Mouse (Mus musculus) brown adipose tissue, adult 24 weeks (tissue): Measurements from ENCODE around the gene Slc46a1. TPM values are rescaled to one million over a fixed set of nuclear protein-coding genes. Genes with fewer than 3 reads are reported as not detected.

Source experiments
- H3K27ac ChIP-seq: fragments of 200-500 bp; replicated peaks from 2 replicates; pipeline ENCODE4 v1.5.1; 2012; ENCODE audit warnings: low read depth, mild to moderate bottlenecking, low read length
- H3K4me1 ChIP-seq: fragments of 200-500 bp; 2 replicates; pipeline ENCODE4 v1.6.1; 2012; ENCODE audit warnings: low read length, mixed read lengths; ENCODE audit not compliant: control insufficient read depth, insufficient read depth, insufficient read length
- H3K4me3 ChIP-seq: fragments of 200-500 bp; 2 replicates; pipeline ENCODE4 v1.5.1; 2012; ENCODE audit warnings: low read depth, mild to moderate bottlenecking, low read length, moderate library complexity; ENCODE audit not compliant: insufficient read depth
- polyA plus RNA-seq: library from polyadenylated mRNA; stranded (reverse); fragments of >200 nt; gene quantifications from 2 replicates; pipeline ENCODE4 v1.2.4, GENCODE M21; 2012; ENCODE audit not compliant: missing spikeins, insufficient read depth, insufficient read length

Slc46a1 gene
- polyA plus RNA-seq, 1 experiment: 9.2 TPM

DNA sequence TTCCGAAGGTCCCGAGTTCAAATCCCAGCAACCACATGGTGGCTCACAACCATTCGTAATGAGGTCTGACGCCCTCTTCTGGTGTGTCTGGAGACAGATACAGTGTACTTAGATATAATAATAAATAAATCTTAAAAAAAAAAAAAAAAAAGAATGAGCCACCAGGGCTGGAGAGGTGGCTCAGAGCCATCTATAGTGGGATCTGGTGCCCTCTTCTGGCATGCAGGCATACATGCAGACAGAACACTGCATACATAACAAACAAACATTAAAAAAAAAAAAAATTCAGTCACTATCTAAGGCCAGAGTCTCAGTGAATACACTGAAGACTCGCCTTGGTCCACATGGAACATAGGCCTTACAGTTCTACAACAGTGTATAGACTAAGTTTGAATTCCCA, 43.7 kb downstream of the Slc46a1 start:
- Histone ChIP-seq H3K4me1 (no peaks in the 10 kb centered on the region), H3K4me3 (no peak overlapping the region), H3K27ac (no peak overlapping the region)

DNA sequence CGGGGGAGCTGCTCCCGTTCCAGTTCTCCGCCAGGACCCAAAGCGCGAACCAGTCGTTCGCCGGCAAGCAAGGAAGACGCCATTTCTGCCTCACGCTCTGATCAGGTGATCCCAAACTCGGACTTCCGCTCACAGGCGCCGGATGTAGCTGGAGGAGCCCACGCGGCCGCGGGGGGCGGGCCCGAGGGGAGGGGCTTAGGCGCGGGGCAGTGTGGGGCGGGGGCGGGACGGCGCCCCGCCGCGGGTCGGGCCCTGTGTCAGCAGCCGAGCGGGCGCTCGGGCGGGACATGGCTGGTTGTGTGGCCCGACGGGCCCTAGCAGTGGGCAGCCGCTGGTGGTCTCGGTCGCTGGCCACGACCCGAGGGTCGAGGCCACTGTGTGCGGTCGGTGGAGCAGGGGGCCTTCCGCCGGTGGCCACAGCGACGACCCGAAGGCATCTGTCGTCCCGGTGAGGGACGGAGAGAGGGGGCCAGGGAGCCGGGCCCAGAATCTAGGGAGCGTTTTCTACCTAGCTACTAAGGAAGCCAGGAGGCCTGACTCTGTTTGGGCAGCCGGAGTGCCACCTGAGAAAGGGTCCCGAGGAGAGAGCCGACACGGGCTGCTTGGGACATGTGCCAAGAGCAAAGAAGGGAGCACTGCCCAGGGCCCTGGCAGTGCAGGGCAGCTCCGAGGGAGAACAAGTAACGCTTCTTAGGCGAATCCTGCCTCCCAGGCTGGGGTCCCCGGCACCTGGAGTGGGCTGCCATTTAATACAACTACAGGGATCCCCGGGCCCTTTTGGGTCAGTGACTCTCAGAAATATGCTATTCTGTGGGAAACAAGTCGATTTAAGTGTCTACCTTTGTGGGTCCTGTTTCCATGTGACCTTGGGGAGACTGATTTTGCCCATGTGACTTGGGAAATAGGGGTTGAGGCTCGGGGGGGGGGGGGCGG, 46.8 kb downstream of the Slc46a1 start, which contains the start of the genes Tmem199 and Poldip2:
TSS of gene Tmem199 (minus strand) at position 148 of the 933 bp plus-strand sequence.
TSS of gene Poldip2 (plus strand) at position 169 of the 933 bp plus-strand sequence.
- Histone ChIP-seq H3K27ac (peak within 1 kb of the TSS; percentile 86), H3K4me1 (no peaks in the 10 kb centered on the region), H3K4me3 (peak within 1 kb of the TSS; percentile 99)

DNA sequence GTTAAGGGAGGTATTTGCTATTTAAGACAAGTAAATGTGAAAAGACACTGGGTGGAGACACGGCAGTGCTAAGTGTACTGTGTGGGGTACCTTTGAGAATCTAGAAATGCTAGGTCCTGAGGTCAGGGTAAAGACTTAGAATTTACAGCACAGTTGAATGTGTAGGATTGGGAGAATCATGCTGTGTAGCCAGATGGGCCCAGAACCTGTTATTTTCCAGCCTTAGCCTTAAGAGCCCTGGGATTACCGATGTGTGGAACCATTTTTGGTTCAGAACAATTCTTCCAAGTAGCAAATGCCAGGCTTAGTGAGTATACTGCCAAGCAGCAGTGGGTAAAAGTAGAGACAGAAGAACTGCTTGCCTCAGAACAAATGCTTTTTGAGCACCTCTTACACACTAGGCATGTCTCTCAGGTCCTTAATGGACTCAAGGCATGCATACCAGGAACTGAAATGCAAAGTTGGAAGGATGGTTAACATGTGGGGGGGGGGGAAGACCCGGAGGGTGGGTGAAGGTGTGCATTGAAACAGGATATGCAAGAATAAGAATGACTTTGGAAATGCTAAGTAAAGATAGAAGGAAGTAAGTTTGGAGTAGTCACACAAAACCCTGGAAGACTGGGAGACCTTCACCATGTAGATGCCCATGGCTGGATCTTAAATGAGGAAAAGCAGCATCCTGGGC, 47.8 kb downstream of the Slc46a1 start:
- no peak overlapping the region; the same call in 1 of the 2 replicates for H3K4me3 ChIP-seq
- H3K4me1 ChIP-seq: no peaks in the 10 kb centered on the region
- no peak overlapping the region for H3K27ac ChIP-seq

DNA sequence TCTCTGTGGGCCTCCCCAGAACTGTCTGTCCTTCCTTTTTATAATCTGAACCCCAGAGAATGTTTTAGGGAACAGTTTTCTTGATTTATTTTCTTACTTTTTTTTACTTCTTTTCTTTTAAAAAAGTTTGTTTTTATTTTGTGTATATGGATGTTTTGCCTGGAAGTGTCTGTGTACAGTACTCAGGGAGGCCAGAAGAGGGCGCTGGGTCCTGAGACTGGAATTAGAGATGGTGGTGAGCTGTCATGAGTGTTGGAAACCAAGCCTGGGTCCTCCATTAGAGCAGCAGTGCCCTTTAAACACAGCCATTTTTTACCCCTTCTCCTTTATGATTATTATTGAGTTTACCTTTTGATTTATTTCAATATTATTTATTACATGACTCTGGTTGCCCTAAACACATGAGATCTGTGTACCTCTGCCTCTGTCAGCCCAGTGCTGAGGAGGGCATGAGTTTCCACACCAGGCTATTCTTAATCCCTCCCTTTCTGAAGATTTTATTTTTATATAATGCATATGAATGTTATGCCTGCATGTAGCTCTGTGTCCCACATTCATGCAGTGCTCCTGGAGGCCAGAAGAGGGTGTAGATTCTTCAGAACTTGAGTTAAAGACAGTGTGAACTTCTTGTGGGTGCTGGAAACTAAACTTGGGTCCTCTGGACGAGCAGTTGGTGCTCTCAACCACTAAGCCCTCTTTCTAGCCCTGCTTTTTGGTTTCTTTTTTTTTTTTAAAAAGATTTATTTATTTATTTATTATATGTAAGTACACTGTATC, 50.2 kb downstream of the Slc46a1 start:
- no peaks in the 10 kb centered on the region for H3K4me1 ChIP-seq
- no peak overlapping the region for H3K27ac ChIP-seq
- no peak overlapping the region for H3K4me3 ChIP-seq

DNA sequence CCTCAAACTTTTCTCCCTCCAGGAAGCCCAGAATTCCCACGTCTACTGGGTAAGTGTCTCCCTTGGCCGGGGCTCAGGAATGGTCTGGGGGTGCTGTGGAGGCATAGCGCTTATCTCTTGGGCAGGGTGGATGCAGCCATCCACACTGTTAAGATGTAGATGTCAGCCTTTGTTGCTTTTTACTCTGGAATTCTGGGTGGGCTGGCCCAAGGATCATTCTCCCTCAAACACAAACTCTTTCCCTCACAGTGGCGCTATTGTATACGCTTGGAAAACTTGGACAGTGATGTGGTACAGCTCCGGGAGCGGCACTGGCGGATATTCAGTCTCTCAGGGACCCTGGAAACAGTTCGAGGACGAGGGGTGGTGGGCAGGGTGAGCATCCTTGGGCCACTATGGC, 53.4 kb downstream of the Slc46a1 start:
- no peaks in the 10 kb centered on the region for H3K4me1 ChIP-seq
- H3K27ac ChIP-seq: no peak overlapping the region
- no peak overlapping the region for H3K4me3 ChIP-seq

Other genes with a start within 250 kb of the Slc46a1 start
- 42.0 and 44.9 TPM in 2 replicates for gene Sdf2, start 220.0 kb upstream of the Slc46a1 start, polyA plus RNA-seq
- 20.1 and 20.7 TPM in 2 replicates for gene Supt6, start 219.7 kb upstream of the Slc46a1 start, polyA plus RNA-seq
- gene 2610507B11Rik, start 203.9 kb upstream of the Slc46a1 start, polyA plus RNA-seq: 74.3 and 104 TPM in 2 replicates
- gene BC030499, start 174.9 kb upstream of the Slc46a1 start, polyA plus RNA-seq: not detected in 2 replicates
- 0.29 and 0.87 TPM in 2 replicates for gene Spag5, start 164.2 kb upstream of the Slc46a1 start, polyA plus RNA-seq
- gene Aldoc, start 142.7 kb upstream of the Slc46a1 start, polyA plus RNA-seq: 1.9 and 2.3 TPM in 2 replicates
- gene Pigs, start 137.3 kb upstream of the Slc46a1 start, polyA plus RNA-seq: 14.4 and 19.7 TPM in 2 replicates
- gene Unc119, start 122.2 kb upstream of the Slc46a1 start, polyA plus RNA-seq: 16.9 and 30.7 TPM in 2 replicates
- not detected in 2 replicates for gene Foxn1, start 79.1 kb upstream of the Slc46a1 start, polyA plus RNA-seq
- gene Slc13a2, start 43.5 kb upstream of the Slc46a1 start, polyA plus RNA-seq: not detected in 2 replicates
- not detected in 2 replicates for gene Sarm1, start 32.1 kb downstream of the Slc46a1 start, polyA plus RNA-seq
- gene Vtn, start 33.4 kb downstream of the Slc46a1 start, polyA plus RNA-seq: 6.4 and 10.8 TPM in 2 replicates
- gene Sebox, start 37.8 kb downstream of the Slc46a1 start, polyA plus RNA-seq: not detected in 2 replicates
- 21.4 and 27.2 TPM in 2 replicates for gene Tmem199, start 46.5 kb downstream of the Slc46a1 start, polyA plus RNA-seq
- gene Poldip2, start 46.5 kb downstream of the Slc46a1 start, polyA plus RNA-seq: 190 and 193 TPM in 2 replicates
- 25.2 and 30.1 TPM in 2 replicates for gene Tnfaip1, start 70.6 kb downstream of the Slc46a1 start, polyA plus RNA-seq
- 67.3 and 75.5 TPM in 2 replicates for gene Ift20, start 70.7 kb downstream of the Slc46a1 start, polyA plus RNA-seq
- 14.8 and 20.7 TPM in 2 replicates for gene Tmem97, start 85.1 kb downstream of the Slc46a1 start, polyA plus RNA-seq
- 16.8 and 20.5 TPM in 2 replicates for gene Nlk, start 231.7 kb downstream of the Slc46a1 start, polyA plus RNA-seq